Mouse (Mus musculus) heart, postnatal 36 days (tissue): ENCODE measurements around the gene Slc22a18. TPM values are rescaled to one million over a fixed set of nuclear protein-coding genes. Genes with fewer than 3 reads are reported as not detected.
"Not testable (repeated sequence)": the region's sequence is repeated elsewhere in the genome, so short reads cannot be mapped to it uniquely, and the experiment has no call there.

Experiments used
- DNase-seq, 2 experiments: peaks; one replicate each; pipeline ENCODE4 v3.0.0; 2021 to 2022
- intact Hi-C: fragments of 180-260 bp; cut with DNase I; formaldehyde crosslinking; loops from one replicate; pipeline ENCODE4 v1.15.1; 2025
- total RNA-seq, 2 experiments: library from RNA; stranded (reverse); gene quantifications; 2 replicates each; pipeline ENCODE4 v1.2.3; 2021

The Slc22a18 gene
- total RNA-seq, 2 experiments from 2014 or later: 0.33 to 0.54 TPM

GRCm38 (mm10) chr7:143501643-143502417 lies 28.3 kb downstream of the Slc22a18 start:
- peak; percentile 48 to 61 for DNase-seq
- intact Hi-C loops: no loop called here

GRCm38 (mm10) chr7:143502418-143503200 lies 29.1 kb downstream of the Slc22a18 start, which contains the start of gene Phlda2:
Gene Phlda2, minus strand, starts transcription at chr7:143503150.
- peak in 1 of 2 experiments; percentile 22 for DNase-seq
- intact Hi-C loops: no loop called here

GRCm38 (mm10) chr7:143503926-143504325 lies 30.4 kb downstream of the Slc22a18 start:
- intact Hi-C loops: no loop called here
- no peak for DNase-seq

GRCm38 (mm10) chr7:143505411-143505810 lies 31.9 kb downstream of the Slc22a18 start:
- intact Hi-C loops: loop anchor here (5.0 kb wide), 1 partner anchor 33 kb away; the partner anchor contains the start of gene Slc22a18
- no peak for DNase-seq

- intact Hi-C loops: loop anchor here (1.0 to 5.0 kb wide), 2 partner anchors 26 to 34 kb away; partner anchors contain the start of gene Slc22a18
- DNase-seq: peak; percentile 69 to 85
These were observed 32.3 kb downstream of the Slc22a18 start for GRCm38 (mm10) chr7:143505823-143506222.

- intact Hi-C loops: loop anchor here (1.0 to 5.0 kb wide), 2 partner anchors 26 to 34 kb away; partner anchors contain the start of gene Slc22a18
- no peak for DNase-seq
These were observed 32.7 kb downstream of the Slc22a18 start for GRCm38 (mm10) chr7:143506271-143506670.

- intact Hi-C loops: loop anchor here (1.0 to 5.0 kb wide), 2 partner anchors 26 to 34 kb away; partner anchors contain the start of gene Slc22a18
- peak; percentile 43 to 65 for DNase-seq
These were observed 33.1 kb downstream of the Slc22a18 start for GRCm38 (mm10) chr7:143506675-143507074.

- intact Hi-C loops: loop anchor here (5.0 kb wide), 1 partner anchor 37 kb away; the partner anchor contains the start of gene Slc22a18
- no peak for DNase-seq
These were observed 36.0 kb downstream of the Slc22a18 start for GRCm38 (mm10) chr7:143509566-143509965.

GRCm38 (mm10) chr7:143510593-143511334 lies 37.2 kb downstream of the Slc22a18 start:
- intact Hi-C loops: no loop called here
- DNase-seq: no peak

GRCm38 (mm10) chr7:143511335-143511712 lies 37.8 kb downstream of the Slc22a18 start:
- no peak for DNase-seq
- intact Hi-C loops: no loop called here

- intact Hi-C loops: no loop called here
- peak; percentile 45 to 53 for DNase-seq
These were observed 40.4 kb downstream of the Slc22a18 start for GRCm38 (mm10) chr7:143513763-143514415.

- DNase-seq: no peak
- intact Hi-C loops: no loop called here
These were observed 40.9 kb downstream of the Slc22a18 start for GRCm38 (mm10) chr7:143514416-143514768.

- no peak for DNase-seq
- intact Hi-C loops: no loop called here
These were observed 45.8 kb downstream of the Slc22a18 start for GRCm38 (mm10) chr7:143519333-143519732.

- intact Hi-C loops: no loop called here
- no peak for DNase-seq
These were observed 58.9 kb downstream of the Slc22a18 start for GRCm38 (mm10) chr7:143532410-143532809.

- intact Hi-C loops: no loop called here
- no peak for DNase-seq
These were observed 59.7 kb downstream of the Slc22a18 start for GRCm38 (mm10) chr7:143533284-143533683.

GRCm38 (mm10) chr7:143536251-143536650 lies 62.7 kb downstream of the Slc22a18 start:
- DNase-seq: no peak
- intact Hi-C loops: no loop called here

- intact Hi-C loops, DNase-seq: not testable (repeated sequence)
These were observed 64.7 kb downstream of the Slc22a18 start for GRCm38 (mm10) chr7:143538229-143538628.

- intact Hi-C loops: no loop called here
- DNase-seq: no peak
These were observed 65.1 kb downstream of the Slc22a18 start for GRCm38 (mm10) chr7:143538671-143539070.

- intact Hi-C loops: no loop called here
- peak in 1 of 2 experiments; percentile 38 for DNase-seq
These were observed 70.8 kb downstream of the Slc22a18 start for GRCm38 (mm10) chr7:143544368-143544767.

- intact Hi-C loops: no loop called here
- no peak for DNase-seq
These were observed 73.0 kb downstream of the Slc22a18 start for GRCm38 (mm10) chr7:143546554-143546953.
